Mouse (Mus musculus) lung, postnatal 10 days (tissue): ENCODE measurements around the gene Peli2.

Experiments used
- DNase-seq: peaks from one replicate; pipeline ENCODE4 v3.0.0; 2021

The Peli2 gene

GRCm38 (mm10) chr14:48296820-48297219 lies 176.2 kb downstream of the Peli2 start:
- no peak for DNase-seq

- no peak for DNase-seq
Observed at GRCm38 (mm10) chr14:48302471-48303186, 182.0 kb downstream of the Peli2 start.

- peak; percentile 44 for DNase-seq
Observed at GRCm38 (mm10) chr14:48303235-48303634, 182.6 kb downstream of the Peli2 start.

- DNase-seq: peak; percentile 20
Observed at GRCm38 (mm10) chr14:48303841-48304240, 183.2 kb downstream of the Peli2 start.

GRCm38 (mm10) chr14:48313234-48313633 lies 192.6 kb downstream of the Peli2 start:
- DNase-seq: no peak

- no peak for DNase-seq
Observed at GRCm38 (mm10) chr14:48316396-48316795, 195.8 kb downstream of the Peli2 start.

GRCm38 (mm10) chr14:48323771-48324459 lies 203.3 kb downstream of the Peli2 start:
- DNase-seq: no peak

GRCm38 (mm10) chr14:48324460-48324850 lies 203.8 kb downstream of the Peli2 start:
- DNase-seq: no peak

GRCm38 (mm10) chr14:48327746-48328145 lies 207.1 kb downstream of the Peli2 start:
- DNase-seq: no peak

- no peak for DNase-seq
Observed at GRCm38 (mm10) chr14:48329716-48330365, 209.2 kb downstream of the Peli2 start.
